Mouse (Mus musculus) lung, postnatal 0 days (tissue): ENCODE data around the gene Fancd2os. TPM values are rescaled to one million over a fixed set of nuclear protein-coding genes. Genes with fewer than 3 reads are reported as not detected.
A peak's percentile ranks its signal among the peaks of the same experiment; 100 is the strongest.

Experiments used
- ATAC-seq: fragments of 200-750 bp; cut with Nextera tagmentation; 2 replicates; pipeline ENCODE4 v1.8.0; 2017; ENCODE audit warnings: moderate library complexity
- DNase-seq: peaks from one replicate; pipeline ENCODE4 v3.0.0-alpha.2; 2016; ENCODE audit warnings: low spot score
- H3K27ac ChIP-seq: fragments of 300-500 bp; sonication (generic); 2 replicates; pipeline ENCODE4 v1.5.1; 2014; ENCODE audit warnings: antibody characterized with exemption, mild to moderate bottlenecking, low read length, mixed read lengths
- H3K27me3 ChIP-seq: fragments of 300-500 bp; sonication (generic); replicated peaks from 2 replicates; pipeline ENCODE4 v1.6.1; 2014; ENCODE audit warnings: low read length, mixed read lengths; ENCODE audit not compliant: insufficient read depth
- H3K36me3 ChIP-seq: fragments of 300-500 bp; sonication (generic); 2 replicates; pipeline ENCODE4 v1.6.1; 2014; ENCODE audit warnings: low read length, mixed read lengths; ENCODE audit not compliant: insufficient read depth
- H3K4me1 ChIP-seq: fragments of 300-500 bp; sonication (generic); 2 replicates; pipeline ENCODE4 v1.6.1; 2014; ENCODE audit warnings: antibody characterized with exemption, low read depth, low read length, mixed read lengths; ENCODE audit not compliant: insufficient read depth
- H3K4me2 ChIP-seq: fragments of 300-500 bp; sonication (generic); replicated peaks from 2 replicates; pipeline ENCODE4 v1.6.1; 2014; ENCODE audit warnings: low read depth, mild to moderate bottlenecking, low read length, moderate library complexity, mixed read lengths
- H3K4me3 ChIP-seq: fragments of 300-500 bp; sonication (generic); 2 replicates; pipeline ENCODE4 v1.5.1; 2014; ENCODE audit warnings: low read depth, low read length
- H3K9ac ChIP-seq: fragments of 300-500 bp; sonication (generic); replicated peaks from 2 replicates; pipeline ENCODE4 v1.6.1; 2014; ENCODE audit warnings: low read depth, mild to moderate bottlenecking
- H3K9me3 ChIP-seq: fragments of 300-500 bp; sonication (generic); 2 replicates; pipeline ENCODE4 v1.6.1; 2016; ENCODE audit warnings: low read length, mixed read lengths
- CTCF ChIP-seq: IDR thresholded peaks from 2 replicates; pipeline ENCODE4 v1.5.1; 2016; ENCODE audit warnings: antibody characterized with exemption, mild to moderate bottlenecking
- EP300 ChIP-seq: IDR thresholded peaks from 2 replicates; pipeline ENCODE4 v1.6.1; 2016; ENCODE audit warnings: antibody characterized with exemption, mild to moderate bottlenecking, control low read depth
- WGBS: fragments of 180-500 bp; shearing (Covaris S2); extraction: QIAGEN DNeasy Blood & Tissue Kit; methylation state at CpG from one replicate; pipeline ENCODE4 v1.1.7; 2014; 5-methylcytosine and 5-hydroxymethylcytosine counted together
- polyA plus RNA-seq: library from polyadenylated mRNA; unstranded; fragments of >200 nt; fragmentation: Nextera tagmentation; extraction: Ambion mirVana; gene quantifications from 2 replicates; pipeline ENCODE4 v1.2.1, GENCODE M21; 2015

Fancd2os gene
- 0.18 TPM in 1 of 2 replicates, not detected in the other for polyA plus RNA-seq

DNA sequence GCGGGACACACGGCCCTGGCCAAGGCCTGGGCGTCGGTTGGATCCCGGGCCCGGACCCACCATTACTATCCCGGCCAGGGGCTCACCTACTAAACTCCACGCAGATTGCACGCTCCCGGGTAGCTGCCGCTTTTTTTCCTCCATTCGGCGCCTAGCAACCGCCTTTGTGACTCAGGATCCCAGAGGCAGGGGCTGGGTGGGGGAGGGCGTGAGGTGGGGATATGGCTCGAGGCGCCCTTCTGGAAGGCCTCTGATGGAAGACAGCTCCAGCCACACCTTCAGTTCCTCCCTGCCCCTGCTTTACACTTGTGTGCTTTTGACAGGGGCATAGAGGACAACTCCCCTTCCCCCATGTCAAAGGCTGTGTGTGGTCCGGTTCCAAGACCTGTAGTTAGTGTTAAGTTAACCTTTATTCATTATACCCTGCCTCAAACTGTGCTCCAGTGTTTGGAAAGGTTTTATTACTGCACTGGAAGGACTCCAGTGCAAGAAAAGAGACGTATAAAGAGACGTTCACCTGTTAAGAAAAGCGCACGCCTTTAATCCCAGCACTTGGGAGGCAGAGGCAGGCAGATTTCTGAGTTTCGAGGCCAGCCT lies at the start of gene Fancd2os:
Gene Fancd2os, minus strand, starts transcription at position 173 of the 597 bp plus-strand sequence.
- Histone ChIP-seq H3K4me1 (peaks cover 4% of the 10 kb centered on the region; the same call in 1 of the 2 replicates), H3K9ac (no peak within 1 kb of the TSS), H3K4me2 (no peak within 1 kb of the TSS), H3K36me3 (no peaks in the 10 kb centered on the region), H3K27me3 (no peaks in the 10 kb centered on the region), H3K4me3 (no peak within 1 kb of the TSS), H3K27ac (no peak within 1 kb of the TSS), H3K9me3 (no peaks in the 10 kb centered on the region)
- 44% methylated on average over 23 of the region's 23 CpGs for WGBS
- TF ChIP-seq EP300 (no peak), CTCF (no peak)
- ATAC-seq: no peak
- DNase-seq: no peak

DNA sequence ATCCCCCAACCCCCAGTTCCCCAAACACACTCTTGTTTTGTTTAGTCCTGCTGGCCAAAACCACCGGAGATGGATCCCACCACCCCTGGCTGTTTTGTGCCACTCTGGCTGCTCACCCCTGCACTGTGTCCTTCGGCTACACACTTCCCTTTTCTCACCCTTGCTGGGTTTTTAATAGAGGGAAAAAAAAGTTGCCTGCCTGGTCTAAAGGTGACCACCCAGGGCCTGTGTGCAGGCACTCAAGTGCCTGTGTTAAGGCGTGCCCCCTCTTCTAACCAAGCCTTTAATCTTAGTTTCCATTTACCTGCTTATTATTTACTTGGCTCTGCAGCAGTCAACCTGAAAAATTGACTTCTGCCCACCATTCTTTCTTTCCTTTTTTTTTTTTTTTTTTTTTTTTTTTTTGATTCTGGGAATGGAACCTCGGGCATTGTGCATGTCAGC lies 49.7 kb upstream of the Fancd2os start:
- H3K9ac ChIP-seq: no peak overlapping the region
- 47% methylated on average over 4 of the region's 4 CpGs for WGBS
- no peak for DNase-seq

DNA sequence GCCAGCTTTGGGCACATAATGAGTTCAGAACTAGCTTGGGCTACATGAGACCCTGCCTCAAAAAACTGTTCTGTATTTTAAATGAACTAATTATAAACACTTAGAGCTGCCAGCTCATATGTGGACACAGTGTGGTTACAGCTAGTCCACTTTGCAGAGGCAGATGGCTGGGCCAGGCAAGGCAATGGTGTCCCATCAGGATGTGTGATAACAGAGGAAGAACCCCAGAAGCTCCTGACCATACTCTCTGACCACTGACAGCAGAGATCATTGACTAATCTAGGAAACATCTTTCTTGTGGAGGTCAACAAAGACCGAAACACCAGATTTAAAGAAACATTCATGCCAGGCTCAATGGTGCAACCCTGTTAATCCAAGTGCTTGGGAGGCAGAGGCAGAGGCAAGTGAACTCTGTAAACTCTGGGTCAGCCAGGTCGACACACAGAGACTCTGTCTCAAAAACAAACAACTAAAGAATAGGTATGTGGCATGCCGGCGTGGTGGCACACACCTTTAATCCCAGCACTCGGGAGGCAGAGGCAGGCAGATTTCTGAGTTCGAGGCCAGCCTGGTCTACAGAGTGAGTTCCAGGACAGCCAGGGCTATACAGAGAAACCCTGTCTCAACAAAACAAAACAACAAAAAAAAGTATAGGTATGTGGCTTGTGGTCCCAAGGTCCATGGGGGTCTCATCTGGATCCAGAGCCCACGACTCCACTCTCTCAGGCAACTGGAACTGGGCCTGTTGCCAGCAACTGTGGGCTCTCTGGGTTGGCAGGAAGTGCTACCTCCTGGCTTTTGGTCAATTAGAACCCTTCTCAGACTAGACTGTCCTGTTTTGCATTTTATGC lies 49.1 kb upstream of the Fancd2os start:
- no peaks in the 10 kb centered on the region for H3K9me3 ChIP-seq
- TF ChIP-seq CTCF: no peak
- H3K4me1 ChIP-seq: peaks cover 4% of the 10 kb centered on the region; the same call in 1 of the 2 replicates
- H3K27ac ChIP-seq: no peak overlapping the region
- H3K4me2 ChIP-seq: no peak overlapping the region
- no peaks in the 10 kb centered on the region for H3K27me3 ChIP-seq
- DNase-seq: no peak
- no peak overlapping the region for H3K9ac ChIP-seq
- H3K36me3 ChIP-seq: no peaks in the 10 kb centered on the region
- ATAC-seq: no peak
- no peak overlapping the region for H3K4me3 ChIP-seq
- 68% methylated on average over 5 of the region's 7 CpGs for WGBS

More for the DNA sequence above, 49.7 kb upstream of the Fancd2os start:
- Histone ChIP-seq H3K9me3 (no peaks in the 10 kb centered on the region), H3K4me3 (no peak overlapping the region), H3K27ac (no peak overlapping the region), H3K27me3 (no peaks in the 10 kb centered on the region), H3K36me3 (no peaks in the 10 kb centered on the region), H3K4me2 (no peak overlapping the region), H3K4me1 (peaks cover 4% of the 10 kb centered on the region; the same call in 1 of the 2 replicates)
- TF ChIP-seq CTCF (no peak), EP300 (no peak)
- no peak for ATAC-seq

DNA sequence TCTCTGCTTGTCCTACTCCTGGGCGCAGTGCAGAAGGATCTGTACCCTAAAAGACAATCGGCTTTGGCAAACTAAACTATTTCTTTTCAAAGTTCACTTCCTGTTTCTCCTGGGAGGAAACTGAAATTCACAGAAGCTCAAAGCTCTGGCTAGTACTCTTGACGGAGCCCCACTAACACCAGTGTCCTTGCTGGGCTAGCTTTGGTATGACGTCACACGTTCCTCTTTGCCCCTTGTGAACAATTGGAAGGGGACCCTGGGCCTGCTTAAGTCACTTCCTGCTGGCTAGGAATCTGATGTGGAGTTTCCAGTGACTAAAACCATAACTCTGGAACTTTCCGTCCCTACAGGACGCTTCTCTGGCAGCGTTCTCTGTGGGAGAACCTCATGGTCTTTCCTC lies 44.3 kb upstream of the Fancd2os start:
- Histone ChIP-seq H3K36me3 (no peaks in the 10 kb centered on the region), H3K27ac (peak overlapping the region; percentile 62), H3K4me3 (no peak overlapping the region), H3K4me2 (no peak overlapping the region), H3K4me1 (no peaks in the 10 kb centered on the region), H3K9me3 (no peaks in the 10 kb centered on the region), H3K27me3 (no peaks in the 10 kb centered on the region), H3K9ac (no peak overlapping the region)
- DNase-seq: peak; percentile 77
- 49% methylated on average over 8 of the region's 8 CpGs for WGBS
- TF ChIP-seq CTCF (no peak), EP300 (peak; percentile 34; the same call in 1 of the 2 replicates)
- ATAC-seq: peak; percentile 86

DNA sequence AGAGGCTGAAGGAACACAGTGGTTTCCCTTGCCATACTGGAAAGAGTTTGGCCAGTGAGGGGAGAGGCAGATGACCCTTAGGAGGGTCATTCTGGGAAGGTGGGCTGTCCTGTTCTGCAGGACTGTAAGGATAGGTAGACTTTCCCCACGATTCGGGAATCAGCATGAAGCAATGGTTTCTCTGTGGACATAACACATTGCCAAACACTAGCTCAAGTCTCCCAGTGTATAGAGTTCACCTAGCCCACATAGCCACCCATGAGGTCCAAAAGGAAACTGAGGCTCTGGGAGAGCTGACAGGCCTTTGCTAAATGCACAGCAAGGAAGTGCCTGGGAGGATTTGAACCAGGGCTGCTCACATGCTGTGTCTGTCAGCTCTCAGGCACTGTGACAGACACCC lies 43.5 kb upstream of the Fancd2os start:
- Histone ChIP-seq H3K27me3 (no peaks in the 10 kb centered on the region), H3K9ac (no peak overlapping the region), H3K27ac (no peak overlapping the region), H3K9me3 (no peaks in the 10 kb centered on the region), H3K4me3 (no peak overlapping the region), H3K4me1 (no peaks in the 10 kb centered on the region), H3K4me2 (no peak overlapping the region), H3K36me3 (no peaks in the 10 kb centered on the region)
- WGBS: 83% methylated on average over 2 of the region's 2 CpGs
- TF ChIP-seq EP300 (no peak), CTCF (no peak)
- ATAC-seq (no peak), DNase-seq (no peak)

DNA sequence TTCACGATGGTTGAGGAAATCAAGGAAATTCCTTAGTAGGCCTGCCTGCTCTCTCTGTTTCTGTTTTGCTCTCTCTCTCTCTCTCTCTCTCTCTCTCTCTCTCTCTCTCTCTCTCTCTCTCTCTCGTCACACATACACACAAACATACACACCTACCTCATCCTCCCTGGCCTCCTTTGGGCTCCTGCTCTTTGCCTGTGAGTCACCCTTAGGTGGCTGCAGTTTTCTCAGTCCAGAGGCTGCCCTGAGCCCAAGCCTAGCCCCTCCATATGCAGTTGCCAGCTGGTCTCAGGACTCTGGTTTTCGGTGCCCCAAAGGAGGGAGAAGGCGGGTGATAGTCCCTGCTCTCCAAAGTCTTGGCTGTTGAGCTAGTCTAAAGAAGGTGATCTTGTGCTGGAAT lies 42.5 kb upstream of the Fancd2os start:
- H3K4me3 ChIP-seq: no peak overlapping the region
- DNase-seq (no peak), ATAC-seq (no peak)
- H3K9ac ChIP-seq: no peak overlapping the region
- H3K27ac ChIP-seq: no peak overlapping the region
- no peak for TF ChIP-seq EP300
- TF ChIP-seq CTCF: no peak
- H3K36me3 ChIP-seq: no peaks in the 10 kb centered on the region
- no peaks in the 10 kb centered on the region for H3K4me1 ChIP-seq
- H3K4me2 ChIP-seq: no peak overlapping the region
- whole genome bisulfite sequencing: 79% methylated on average over 4 of the region's 4 CpGs
- H3K9me3 ChIP-seq: no peaks in the 10 kb centered on the region
- no peaks in the 10 kb centered on the region for H3K27me3 ChIP-seq
